Mouse (Mus musculus) erythroblast, embryonic 14.5 days (primary cell): ENCODE data around the gene Rreb1.

Experiments used
- GATA1 ChIP-seq: IDR thresholded peaks from 2 replicates; pipeline ENCODE4 v1.6.1; 2012; ENCODE audit warnings: low read length, inconsistent platforms, mixed read lengths
- TAL1 ChIP-seq: IDR thresholded peaks from 3 replicates; pipeline ENCODE4 v1.6.1; 2012; ENCODE audit warnings: low read length, inconsistent platforms, mixed read lengths

GRCm38 (mm10) chr13:37946734-37947133 is 168.5 kb downstream of the Rreb1 start:
- TF ChIP-seq GATA1, result no peak
- no peak for TF ChIP-seq TAL1
